Mouse (Mus musculus) G1E (cell line): ENCODE measurements around the gene Pask.

ENCODE experiments used
- GATA1 ChIP-seq: IDR thresholded peaks from 2 replicates; pipeline ENCODE4 v1.6.1; 2012; ENCODE audit warnings: borderline replicate concordance, low read length, inconsistent platforms, mixed read lengths
- TAL1 ChIP-seq: conservative IDR thresholded peaks from 2 replicates; pipeline ENCODE4 v1.6.1; 2012; ENCODE audit warnings: low read depth, low read length, inconsistent platforms, mixed read lengths

GRCm38 (mm10) chr1:93268246-93268645 lies 75.0 kb downstream of the Pask start:
- TF ChIP-seq GATA1 = no peak
- TF ChIP-seq TAL1 = no peak
